Mouse (Mus musculus): ENCODE measurements around the gene Sdad1. TPM values are rescaled to one million over a fixed set of nuclear protein-coding genes. Genes with fewer than 3 reads are reported as not detected.

Sdad1 gene
- polyA plus RNA-seq, 1 experiment from 2014 or later: 41.0 TPM

DNA sequence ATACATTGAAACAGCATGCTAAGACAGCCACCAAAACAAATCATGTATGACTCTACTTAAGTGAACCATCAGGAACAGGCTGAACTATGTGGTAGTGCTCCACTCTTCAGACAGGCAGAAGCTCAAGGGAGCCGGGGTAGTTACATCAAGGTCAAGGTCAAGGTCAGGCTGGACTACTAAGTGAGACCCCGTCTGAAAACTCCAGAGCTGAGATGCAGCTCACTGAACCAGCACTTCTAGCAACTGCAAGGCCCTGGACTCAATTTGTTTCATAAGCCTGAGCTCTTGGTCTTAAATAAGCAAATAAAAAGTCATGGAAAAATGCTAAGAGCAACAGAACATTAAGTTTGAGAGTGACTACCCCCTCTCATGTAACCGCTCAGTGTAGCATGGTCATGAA is 6.0 kb downstream of the Sdad1 start:
- 84% methylated on average over 3 of the region's 3 CpGs for WGBS
- Histone ChIP-seq H3K4me1 (peaks cover 12% of the 10 kb centered on the region), H3K36me3 (peaks cover 73% of the 10 kb centered on the region), H3K27me3 (no peaks in the 10 kb centered on the region), H3K27ac (no peak overlapping the region), H3K9ac (no peak overlapping the region), H3K4me3 (no peak overlapping the region), H3K4me2 (no peak overlapping the region), H3K9me3 (no peaks in the 10 kb centered on the region)
- no peak for ATAC-seq (ENCODE audit: insufficient number of reproducible peaks, insufficient read depth, low FRiP score, low TSS enrichment, low read depth)

DNA sequence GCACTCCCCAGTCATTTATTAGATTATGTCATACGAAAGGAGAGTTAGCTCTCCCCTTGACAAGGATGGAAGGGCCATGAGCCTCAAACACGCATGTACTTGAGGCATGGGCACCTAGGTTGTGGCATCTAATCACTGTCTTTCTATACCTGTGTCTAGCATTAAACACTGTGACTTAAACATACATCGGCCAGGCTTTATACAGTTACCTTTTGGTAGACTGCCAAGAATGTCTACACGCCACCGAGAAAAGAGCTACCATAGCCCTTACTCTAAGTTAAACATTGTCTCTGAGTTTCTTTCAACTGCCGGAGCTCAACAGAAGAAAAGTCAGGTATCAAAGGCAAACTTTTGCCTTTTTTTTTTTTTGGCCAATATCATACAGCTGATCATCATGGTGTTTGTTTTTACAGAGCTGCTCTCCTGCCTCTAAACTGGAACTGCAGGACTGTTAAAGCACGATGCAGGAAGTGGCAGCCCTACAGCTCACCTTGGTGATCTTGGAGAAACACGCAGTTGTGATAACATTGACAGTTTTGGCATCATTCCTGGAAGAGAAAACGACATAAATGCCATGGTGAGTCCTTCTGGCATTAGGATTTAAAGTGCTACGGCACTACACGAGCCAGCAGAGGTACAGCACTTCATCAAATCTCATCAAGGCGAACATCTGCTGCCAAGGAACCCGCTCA is 8.0 kb downstream of the Sdad1 start:
- WGBS: 87% methylated on average over 13 of the region's 13 CpGs
- H3K27me3 ChIP-seq: no peaks in the 10 kb centered on the region
- H3K9me3 ChIP-seq: no peaks in the 10 kb centered on the region
- no peak overlapping the region for H3K9ac ChIP-seq
- no peak overlapping the region for H3K4me2 ChIP-seq
- no peak for ATAC-seq (ENCODE audit: insufficient number of reproducible peaks, insufficient read depth, low FRiP score, low TSS enrichment, low read depth)
- no peak overlapping the region for H3K27ac ChIP-seq
- H3K4me1 ChIP-seq: no peaks in the 10 kb centered on the region
- H3K4me3 ChIP-seq: no peak overlapping the region
- H3K36me3 ChIP-seq: peaks cover 91% of the 10 kb centered on the region

DNA sequence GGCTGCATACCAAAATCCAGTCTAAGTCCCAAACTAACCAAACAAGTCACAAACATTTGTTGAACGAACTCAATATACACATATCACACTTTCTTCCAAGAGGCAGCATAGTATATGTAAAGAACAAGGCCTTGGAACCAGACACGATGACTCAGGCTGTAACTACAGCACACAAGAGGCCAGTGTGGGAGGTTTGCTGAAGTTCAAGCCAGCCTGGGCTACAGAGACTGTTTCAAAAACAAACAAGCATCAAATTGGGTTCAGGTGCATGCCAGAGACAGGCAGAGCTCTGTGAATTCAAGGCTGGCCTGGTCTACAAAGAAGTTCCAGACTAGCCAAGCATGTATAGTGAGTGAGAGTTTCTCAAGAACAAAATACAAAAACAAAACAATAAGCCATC is 15.8 kb downstream of the Sdad1 start:
- Histone ChIP-seq H3K4me1 (no peaks in the 10 kb centered on the region), H3K27ac (no peak overlapping the region), H3K36me3 (peaks cover 86% of the 10 kb centered on the region), H3K9me3 (no peaks in the 10 kb centered on the region), H3K4me3 (no peak overlapping the region), H3K4me2 (no peak overlapping the region), H3K27me3 (no peaks in the 10 kb centered on the region), H3K9ac (no peak overlapping the region)
- whole genome bisulfite sequencing: 90% methylated on average over 2 of the region's 2 CpGs
- ATAC-seq (ENCODE audit: insufficient number of reproducible peaks, insufficient read depth, low FRiP score, low TSS enrichment, low read depth): no peak

DNA sequence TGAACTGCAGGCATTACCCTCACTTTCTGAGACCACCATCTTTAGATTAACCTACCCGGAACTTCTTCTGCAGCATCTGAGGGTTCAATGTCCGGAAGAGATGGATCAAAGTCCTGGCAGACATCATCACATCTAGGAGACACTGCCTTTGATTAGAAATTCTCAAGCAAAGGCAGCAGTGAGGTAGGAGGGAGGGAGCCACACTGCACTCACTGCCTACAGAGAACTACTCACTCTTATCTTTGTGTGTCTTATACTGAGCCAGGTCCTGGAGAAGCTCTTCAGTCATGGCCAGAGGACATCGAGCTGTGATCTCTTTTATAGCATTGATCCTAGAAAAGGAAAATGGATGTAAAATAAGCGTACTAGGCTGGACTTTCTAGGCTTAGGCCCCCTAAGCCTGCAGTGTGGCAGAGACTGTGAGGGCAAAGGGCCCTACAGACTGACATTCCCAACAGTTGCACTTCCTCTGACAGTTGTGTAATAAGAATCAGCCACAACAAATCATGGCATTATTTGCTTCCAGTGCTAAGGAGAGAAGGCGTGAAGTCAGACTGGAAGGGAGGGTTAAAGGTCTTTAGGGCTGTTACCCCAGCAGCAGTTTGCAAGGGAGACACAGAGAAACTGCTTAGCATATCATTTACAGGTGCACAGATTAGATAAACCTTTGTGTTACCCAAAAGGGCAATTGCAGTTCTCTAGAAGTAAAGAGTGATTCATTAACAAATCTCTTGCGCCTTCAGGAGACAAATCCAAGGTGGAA is 18.4 kb downstream of the Sdad1 start:
- Histone ChIP-seq H3K27ac (no peak overlapping the region), H3K4me2 (no peak overlapping the region), H3K4me1 (no peaks in the 10 kb centered on the region), H3K4me3 (no peak overlapping the region), H3K27me3 (no peaks in the 10 kb centered on the region), H3K36me3 (peaks cover 88% of the 10 kb centered on the region), H3K9ac (no peak overlapping the region), H3K9me3 (no peaks in the 10 kb centered on the region)
- WGBS: 92% methylated on average over 6 of the region's 6 CpGs
- ATAC-seq (ENCODE audit: insufficient number of reproducible peaks, insufficient read depth, low FRiP score, low TSS enrichment, low read depth): no peak

DNA sequence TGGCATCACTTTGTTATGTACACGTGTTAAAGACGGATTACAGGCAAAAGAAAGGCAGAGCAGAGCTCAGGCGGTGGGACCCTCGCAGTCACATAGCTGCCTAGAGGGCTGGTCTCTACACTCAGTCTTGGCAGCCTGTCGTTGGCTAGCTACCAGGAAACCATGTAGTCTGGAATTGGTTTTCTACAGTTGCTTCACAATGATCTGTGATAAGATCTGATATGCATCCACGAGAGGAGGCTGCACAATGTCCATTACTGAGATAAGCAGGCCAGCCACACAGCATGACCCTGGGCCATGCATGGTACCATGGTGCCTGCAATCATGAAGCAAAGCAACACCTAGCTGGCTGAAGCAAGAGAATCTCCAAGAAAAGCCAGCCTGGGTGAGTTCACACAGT is 22.4 kb downstream of the Sdad1 start:
- Histone ChIP-seq H3K9me3 (no peaks in the 10 kb centered on the region), H3K36me3 (peaks cover 71% of the 10 kb centered on the region), H3K9ac (no peak overlapping the region), H3K27me3 (no peaks in the 10 kb centered on the region), H3K4me3 (no peak overlapping the region), H3K4me2 (no peak overlapping the region), H3K27ac (no peak overlapping the region), H3K4me1 (0 out of 2 replicates have a peak, but pooled peaks cover 1% of the 10 kb centered on the region)
- ATAC-seq (ENCODE audit: insufficient number of reproducible peaks, insufficient read depth, low FRiP score, low TSS enrichment, low read depth): no peak
- 82% methylated on average over 6 of the region's 6 CpGs for WGBS

DNA sequence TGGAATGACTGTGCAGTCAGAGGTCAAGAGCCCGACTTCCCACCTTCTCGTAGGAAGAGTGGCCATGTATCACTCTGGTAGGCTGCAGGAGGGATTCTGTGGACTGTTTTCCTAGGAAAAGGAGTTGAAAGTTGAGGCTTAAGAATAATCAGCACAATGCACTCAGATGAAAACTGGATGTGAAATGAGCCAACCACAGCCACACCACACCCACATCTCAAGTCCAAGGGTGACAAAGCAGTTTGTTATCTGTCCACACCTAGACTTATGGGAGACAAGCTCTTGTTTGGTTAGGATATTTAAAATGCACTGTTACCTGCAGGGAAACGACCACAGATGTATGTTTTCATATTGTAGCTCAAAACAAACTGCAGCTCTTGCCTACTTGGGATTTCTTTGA is 27.2 kb downstream of the Sdad1 start:
- WGBS: 68% methylated on average over 3 of the region's 3 CpGs
- H3K4me3 ChIP-seq: no peak overlapping the region
- no peaks in the 10 kb centered on the region for H3K27me3 ChIP-seq
- peaks cover 11% of the 10 kb centered on the region; the same call in 1 of the 2 replicates for H3K4me1 ChIP-seq
- no peak overlapping the region for H3K4me2 ChIP-seq
- H3K27ac ChIP-seq: no peak overlapping the region
- no peaks in the 10 kb centered on the region for H3K9me3 ChIP-seq
- H3K9ac ChIP-seq: no peak overlapping the region
- no peak for ATAC-seq (ENCODE audit: insufficient number of reproducible peaks, insufficient read depth, low FRiP score, low TSS enrichment, low read depth)
- peaks cover 31% of the 10 kb centered on the region for H3K36me3 ChIP-seq

DNA sequence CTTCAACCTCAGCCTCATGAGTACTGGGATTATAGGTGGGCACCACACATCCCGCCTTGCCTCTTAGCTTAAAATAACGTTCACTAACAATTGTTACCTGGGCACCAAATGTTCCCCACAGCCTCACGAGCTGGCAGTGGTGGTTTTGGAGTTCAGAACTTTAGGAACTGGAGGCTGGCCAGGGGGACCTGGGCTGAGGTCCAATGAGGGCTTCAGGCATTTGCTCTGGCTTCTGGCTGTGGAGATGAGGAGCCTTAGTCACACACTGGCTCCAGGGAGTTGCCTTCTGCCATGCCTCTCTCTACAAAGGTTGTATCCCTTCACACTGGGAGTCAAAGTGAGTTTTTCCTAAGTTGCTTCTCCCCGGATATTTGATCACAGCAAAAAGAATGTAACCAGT is 27.7 kb downstream of the Sdad1 start:
- H3K4me3 ChIP-seq: no peak overlapping the region
- H3K4me2 ChIP-seq: no peak overlapping the region
- H3K36me3 ChIP-seq: peaks cover 25% of the 10 kb centered on the region
- no peak overlapping the region for H3K9ac ChIP-seq
- peaks cover 12% of the 10 kb centered on the region for H3K4me1 ChIP-seq
- H3K27me3 ChIP-seq: no peaks in the 10 kb centered on the region
- H3K27ac ChIP-seq: no peak overlapping the region
- WGBS: 74% methylated on average over 4 of the region's 4 CpGs
- no peaks in the 10 kb centered on the region for H3K9me3 ChIP-seq
- no peak for ATAC-seq (ENCODE audit: insufficient number of reproducible peaks, insufficient read depth, low FRiP score, low TSS enrichment, low read depth)

DNA sequence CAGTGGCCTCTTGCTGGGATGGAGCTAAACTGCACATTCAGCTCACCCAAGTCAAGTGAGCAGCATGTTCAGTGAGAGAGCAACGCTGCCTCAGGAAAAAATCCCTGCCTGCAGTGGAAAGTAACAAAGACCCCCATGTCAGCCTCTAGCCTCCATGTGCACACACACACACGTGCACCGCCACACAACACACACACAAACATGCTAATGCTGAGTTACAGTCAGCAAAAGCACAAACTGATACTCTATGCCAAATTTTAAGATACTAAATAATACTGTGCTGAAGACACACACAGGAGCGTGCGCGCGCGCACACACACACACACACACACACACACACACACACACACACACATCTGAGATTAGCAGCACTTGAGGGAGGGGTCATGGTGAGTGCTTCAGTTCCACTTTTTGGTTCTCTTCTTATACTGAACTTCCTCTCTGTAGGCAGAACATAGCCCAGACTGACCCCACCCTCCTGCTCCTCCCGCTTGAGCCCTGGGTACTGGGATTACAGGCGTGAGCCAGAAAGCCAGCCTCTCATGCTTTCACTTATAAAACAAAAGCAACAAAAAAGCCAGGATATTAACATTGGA is 31.2 kb downstream of the Sdad1 start:
- peak overlapping the region; percentile 96; the same call in 1 of the 2 replicates for H3K4me2 ChIP-seq
- 75% methylated on average over 10 of the region's 10 CpGs for WGBS

DNA sequence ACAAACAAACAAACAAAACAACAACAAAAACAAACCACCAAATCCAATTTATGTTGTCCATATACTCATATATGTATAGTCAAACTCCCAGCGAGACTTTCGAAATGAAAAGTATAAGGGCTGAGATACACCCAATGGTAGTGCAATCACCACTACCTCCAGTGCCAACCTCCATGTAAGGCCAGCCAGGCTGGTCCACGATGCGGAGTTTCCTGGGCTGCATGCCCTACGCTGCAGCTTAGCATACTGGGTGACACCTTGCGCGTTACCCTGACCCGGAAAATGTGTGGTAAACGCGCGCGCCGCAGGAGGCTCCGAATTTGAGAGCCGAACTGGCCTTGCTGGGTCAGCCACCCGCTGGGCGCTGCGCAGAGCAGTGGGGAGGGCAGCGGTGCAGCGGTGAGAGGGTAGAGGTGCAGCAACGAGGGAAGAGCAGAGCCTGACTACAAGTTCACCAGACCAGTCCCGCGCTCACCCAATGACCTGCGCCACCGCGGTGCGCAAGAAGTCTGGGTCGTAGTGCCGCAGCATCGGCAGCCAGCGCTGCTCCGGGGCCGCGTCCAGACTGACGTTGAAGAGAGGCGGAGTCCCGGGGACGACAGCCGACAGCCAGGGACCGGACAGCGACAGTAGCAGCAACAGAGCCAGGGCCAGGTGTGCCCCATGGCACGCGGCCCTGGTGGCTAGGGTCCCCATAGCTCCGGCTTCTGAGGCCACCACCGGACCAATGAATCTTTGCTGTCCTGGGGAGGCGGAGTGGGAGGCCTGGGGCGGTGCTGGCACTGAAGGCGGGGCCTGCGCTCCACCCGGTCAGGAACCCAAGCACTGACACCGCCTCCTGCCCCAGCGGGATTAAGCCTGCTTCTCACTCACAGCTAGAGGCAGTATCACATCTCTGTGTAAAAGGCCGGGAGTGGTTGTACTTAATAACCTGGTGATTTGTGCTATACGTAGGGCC is 32.6 kb downstream of the Sdad1 start, which contains the start of gene Naaa:
Gene Naaa (minus strand): TSS at position 734 of the 958 bp plus-strand sequence.
- Histone ChIP-seq H3K9me3 (no peaks in the 10 kb centered on the region), H3K9ac (peak within 1 kb of the TSS; percentile 70), H3K27ac (no peak within 1 kb of the TSS; the same call in 1 of the 2 replicates), H3K36me3 (no peaks in the 10 kb centered on the region), H3K4me1 (peaks cover 12% of the 10 kb centered on the region), H3K4me3 (peak within 1 kb of the TSS; percentile 70), H3K27me3 (peaks cover 14% of the 10 kb centered on the region; the same call in 1 of the 2 replicates), H3K4me2 (peak within 1 kb of the TSS; percentile 96)
- 3% methylated on average over 53 of the region's 54 CpGs for WGBS
- ATAC-seq (ENCODE audit: insufficient number of reproducible peaks, insufficient read depth, low FRiP score, low TSS enrichment, low read depth): peak; percentile 82

More for the DNA sequence above, 31.2 kb downstream of the Sdad1 start:
- Histone ChIP-seq H3K27me3 (peaks cover 14% of the 10 kb centered on the region; the same call in 1 of the 2 replicates), H3K4me3 (0 out of 2 replicates have a peak overlapping the region, but pooled peaks have one; percentile 70), H3K4me1 (peaks cover 15% of the 10 kb centered on the region), H3K27ac (no peak overlapping the region), H3K36me3 (no peaks in the 10 kb centered on the region), H3K9ac (no peak overlapping the region), H3K9me3 (no peaks in the 10 kb centered on the region)
- ATAC-seq (ENCODE audit: insufficient number of reproducible peaks, insufficient read depth, low FRiP score, low TSS enrichment, low read depth): no peak

DNA sequence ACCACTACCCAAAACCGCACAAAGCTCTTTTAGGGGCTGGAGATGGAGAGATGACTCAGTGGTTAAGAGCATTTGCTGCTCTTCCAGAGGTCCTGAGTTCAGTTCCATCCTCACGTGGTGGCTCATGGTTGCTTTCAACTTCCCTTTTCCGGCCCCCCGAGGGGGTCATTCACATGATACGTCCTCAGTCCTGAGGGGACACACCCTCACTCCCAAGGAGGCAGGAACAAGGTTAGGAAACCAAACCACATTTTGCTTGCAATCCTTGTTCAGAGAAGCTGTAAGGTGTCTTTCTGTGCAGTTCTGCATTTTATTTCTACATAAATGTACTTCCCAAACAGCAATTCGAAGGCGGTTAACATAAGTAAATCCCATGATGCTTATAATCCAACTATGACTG is 39.8 kb downstream of the Sdad1 start:
- ATAC-seq (ENCODE audit: insufficient number of reproducible peaks, insufficient read depth, low FRiP score, low TSS enrichment, low read depth): no peak
- Histone ChIP-seq H3K4me2 (no peak overlapping the region), H3K4me1 (no peaks in the 10 kb centered on the region), H3K27me3 (0 out of 2 replicates have a peak, but pooled peaks cover 7% of the 10 kb centered on the region), H3K9me3 (no peaks in the 10 kb centered on the region), H3K9ac (no peak overlapping the region), H3K27ac (no peak overlapping the region), H3K4me3 (no peak overlapping the region), H3K36me3 (no peaks in the 10 kb centered on the region)
- 84% methylated on average over 7 of the region's 7 CpGs for WGBS

Data from embryonic facial prominence, embryonic 13.5 days (tissue).